Mouse (Mus musculus): ENCODE data around the gene Erbin. TPM values are rescaled to one million over a fixed set of nuclear protein-coding genes. Genes with fewer than 3 reads are reported as not detected.
A peak's percentile ranks its signal among the peaks of the same experiment; 100 is the strongest.

Gene Erbin
- polyA plus RNA-seq, 1 experiment from 2014 or later = 10.9 TPM

GRCm38 (mm10) chr13:103794688-103795543, 125.4 kb downstream of the Erbin start:
- Histone ChIP-seq H3K36me3 (no peaks in the 10 kb centered on the region), H3K9ac (replicated peaks) (no peak overlapping the region), H3K4me3 (no peak overlapping the region), H3K4me2 (replicated peaks) (no peak overlapping the region), H3K27me3 (no peaks in the 10 kb centered on the region), H3K9me3 (no peaks in the 10 kb centered on the region), H3K27ac (replicated peaks) (no peak overlapping the region), H3K4me1 (peaks cover 5% of the 10 kb centered on the region; the same call in 1 of the 2 replicates)
- peak; percentile 79 for ATAC-seq (replicated peaks)
- 57% methylated on average over 9 of the region's 9 CpGs for WGBS

GRCm38 (mm10) chr13:103779922-103780585, 140.3 kb downstream of the Erbin start:
- WGBS = 34% methylated on average over 11 of the region's 11 CpGs
- Histone ChIP-seq H3K9me3 (no peaks in the 10 kb centered on the region), H3K4me1 (peaks cover 7% of the 10 kb centered on the region; the same call in 1 of the 2 replicates), H3K4me2 (replicated peaks) (no peak overlapping the region), H3K27ac (replicated peaks) (no peak overlapping the region), H3K36me3 (no peaks in the 10 kb centered on the region), H3K9ac (replicated peaks) (no peak overlapping the region), H3K27me3 (no peaks in the 10 kb centered on the region), H3K4me3 (no peak overlapping the region)
- peak; percentile 59 for ATAC-seq (replicated peaks)

- H3K4me2 ChIP-seq (replicated peaks) = no peak overlapping the region
- no peak overlapping the region for H3K4me3 ChIP-seq
- no peak overlapping the region for H3K27ac ChIP-seq (replicated peaks)
- no peak for ATAC-seq (replicated peaks)
- peaks cover 21% of the 10 kb centered on the region for H3K4me1 ChIP-seq
- 79% methylated on average over 8 of the region's 8 CpGs for WGBS
- H3K9me3 ChIP-seq = no peaks in the 10 kb centered on the region
- H3K36me3 ChIP-seq = no peaks in the 10 kb centered on the region
- no peak overlapping the region for H3K9ac ChIP-seq (replicated peaks)
- no peaks in the 10 kb centered on the region for H3K27me3 ChIP-seq
Observed at GRCm38 (mm10) chr13:103777126-103777525, 143.2 kb downstream of the Erbin start.

- no peaks in the 10 kb centered on the region for H3K9me3 ChIP-seq
- ATAC-seq (replicated peaks) = peak; percentile 95
- WGBS = under 1% methylated on average over 81 of the region's 81 CpGs
Observed at GRCm38 (mm10) chr13:103774119-103774757, 146.1 kb downstream of the Erbin start, which contains the start of gene Srek1. Gene Srek1, minus strand, starts transcription at chr13:103774608.

GRCm38 (mm10) chr13:103773407-103774118, 146.8 kb downstream of the Erbin start:
- Histone ChIP-seq H3K4me1 (peaks cover 35% of the 10 kb centered on the region), H3K9ac (replicated peaks) (peak overlapping the region; percentile 73), H3K9me3 (no peaks in the 10 kb centered on the region), H3K36me3 (0 out of 2 replicates have a peak, but pooled peaks cover 4% of the 10 kb centered on the region), H3K27ac (replicated peaks) (peak overlapping the region; percentile 98), H3K27me3 (no peaks in the 10 kb centered on the region), H3K4me3 (peak overlapping the region; percentile 62), H3K4me2 (replicated peaks) (peak overlapping the region; percentile 68)
- 2% methylated on average over 36 of the region's 36 CpGs for WGBS
- peak; percentile 76; the same call in 1 of the 2 replicates for ATAC-seq (replicated peaks)

More at GRCm38 (mm10) chr13:103774119-103774757, 146.1 kb downstream of the Erbin start, which contains the start of gene Srek1:
- peak within 1 kb of the TSS; percentile 73 for H3K9ac ChIP-seq (replicated peaks)
- no peaks in the 10 kb centered on the region for H3K27me3 ChIP-seq
- H3K36me3 ChIP-seq = 0 out of 2 replicates have a peak, but pooled peaks cover 4% of the 10 kb centered on the region
- peak within 1 kb of the TSS; percentile 98 for H3K27ac ChIP-seq (replicated peaks)
- peak within 1 kb of the TSS; percentile 68 for H3K4me2 ChIP-seq (replicated peaks)
- peak within 1 kb of the TSS; percentile 62 for H3K4me3 ChIP-seq
- H3K4me1 ChIP-seq = peaks cover 35% of the 10 kb centered on the region

GRCm38 (mm10) chr13:103772917-103773316, 147.4 kb downstream of the Erbin start:
- Histone ChIP-seq H3K4me3 (peak overlapping the region; percentile 62), H3K27me3 (no peaks in the 10 kb centered on the region), H3K9me3 (no peaks in the 10 kb centered on the region), H3K9ac (replicated peaks) (peak overlapping the region; percentile 73), H3K27ac (replicated peaks) (peak overlapping the region; percentile 98; the same call in 1 of the 2 replicates), H3K36me3 (peaks cover 5% of the 10 kb centered on the region; the same call in 1 of the 2 replicates), H3K4me1 (peaks cover 35% of the 10 kb centered on the region), H3K4me2 (replicated peaks) (peak overlapping the region; percentile 68)
- no peak for ATAC-seq (replicated peaks)
- WGBS = 24% methylated on average over 5 of the region's 5 CpGs

GRCm38 (mm10) chr13:103770821-103771220, 149.5 kb downstream of the Erbin start:
- no peak overlapping the region for H3K4me2 ChIP-seq (replicated peaks)
- H3K9me3 ChIP-seq = no peaks in the 10 kb centered on the region
- no peaks in the 10 kb centered on the region for H3K27me3 ChIP-seq
- H3K9ac ChIP-seq (replicated peaks) = no peak overlapping the region
- no peak overlapping the region for H3K4me3 ChIP-seq
- H3K27ac ChIP-seq (replicated peaks) = no peak overlapping the region
- no peak for ATAC-seq (replicated peaks)
- peaks cover 15% of the 10 kb centered on the region for H3K36me3 ChIP-seq
- H3K4me1 ChIP-seq = peaks cover 35% of the 10 kb centered on the region

Other genes starting within 250 kb of the Erbin start
- 77.4 and 83.3 TPM in 2 replicates for gene Srek1, start 145.9 kb downstream of the Erbin start, polyA plus RNA-seq (2015; fragmentation: Nextera tagmentation; extraction: Ambion mirVana)
- 35.7 and 38.1 TPM in 2 replicates for gene Nln, start 189.1 kb upstream of the Erbin start, polyA plus RNA-seq (2015; fragmentation: Nextera tagmentation; extraction: Ambion mirVana)
- 32.2 and 34.4 TPM in 2 replicates for gene Sgtb, start 189.2 kb upstream of the Erbin start, polyA plus RNA-seq (2015; fragmentation: Nextera tagmentation; extraction: Ambion mirVana)